Mouse (Mus musculus) testis, adult 2 months (tissue): ENCODE measurements at regions not wholly inside any gene's neighbourhood (a gene's known extent, or its start where the extent isn't known, plus 50 kb on each side); places are given as distances from the start of the nearest gene placed in this dataset.

Experiments
- CTCF ChIP-seq: fragments of 200-500 bp; IDR thresholded peaks from 2 replicates; pipeline ENCODE4 v1.5.1; 2012; ENCODE audit warnings: low read depth, mild to moderate bottlenecking, inconsistent platforms, low read length, moderate library complexity; ENCODE audit not compliant: control insufficient read depth, insufficient read depth, insufficient replicate concordance
- POLR2A ChIP-seq: fragments of 200-500 bp; IDR thresholded peaks from 2 replicates; pipeline ENCODE4 v1.6.1; 2012; ENCODE audit warnings: low read depth, mild to moderate bottlenecking, inconsistent platforms, low read length, moderate library complexity; ENCODE audit not compliant: control insufficient read depth

DNA sequence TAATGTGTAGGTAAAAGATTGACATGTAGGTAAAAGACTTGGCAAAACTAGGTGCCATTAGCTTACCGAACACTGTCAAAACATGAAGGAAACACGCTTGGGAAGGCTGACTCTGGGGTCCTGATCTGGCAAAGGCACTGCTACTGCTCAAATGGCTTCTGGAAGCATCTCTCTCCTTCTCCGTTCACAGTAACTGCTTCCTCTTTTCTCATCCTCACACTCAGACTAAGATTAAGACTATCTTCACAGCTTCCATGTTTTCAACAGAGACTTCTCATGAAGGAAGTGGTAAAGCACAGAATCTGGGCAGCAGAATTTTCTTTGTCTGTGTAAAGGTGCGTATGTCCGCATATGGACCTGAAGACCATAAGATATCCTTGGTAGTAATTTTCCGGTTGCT, 271.4 kb upstream of the Adgrl2 start:
- TF ChIP-seq POLR2A (no peak), CTCF (no peak)
